Mouse (Mus musculus) left cerebral cortex, postnatal 25 days (tissue): Measurements from ENCODE around the gene Slc20a1. TPM values are rescaled to one million over a fixed set of nuclear protein-coding genes. Genes with fewer than 3 reads are reported as not detected.

ENCODE experiments used
- DNase-seq, 2 experiments: peaks; one replicate each; pipeline ENCODE4 v3.0.0; 2022; ENCODE audit warnings: low spot score in 2 of 2, mixed read lengths in 1 of 2
- intact Hi-C: fragments of 180-260 bp; cut with DNase I; formaldehyde crosslinking; loops from one replicate; pipeline ENCODE4 v1.15.1; 2025
- total RNA-seq, 2 experiments: library from RNA; stranded (reverse); gene quantifications; 2 replicates each; pipeline ENCODE4 v1.2.3; 2021

Slc20a1 gene
- 100 to 1,000 TPM; 138 to 140 TPM for total RNA-seq

- intact Hi-C loops: loop anchor here (1.0 to 5.0 kb wide), 3 partner anchors 44 to 131 kb away; partner anchors contain the start of genes Chchd5 and Ttl
- DNase-seq: peak; percentile 99
These were observed at the start of gene Slc20a1 for GRCm38 (mm10) chr2:129198436-129199327. Slc20a1 (plus strand) TSS chr2:129198764.

- DNase-seq: no peak
- intact Hi-C loops: no loop called here
These were observed 49.7 kb upstream of the Slc20a1 start for GRCm38 (mm10) chr2:129148836-129149235.

GRCm38 (mm10) chr2:129150386-129150785 is 48.2 kb upstream of the Slc20a1 start:
- intact Hi-C loops: no loop called here
- DNase-seq: no peak

- peak in 1 of 2 experiments; percentile 21 for DNase-seq
- intact Hi-C loops: no loop called here
These were observed 47.5 kb upstream of the Slc20a1 start for GRCm38 (mm10) chr2:129151111-129151510.

GRCm38 (mm10) chr2:129152751-129153150 is 45.8 kb upstream of the Slc20a1 start:
- intact Hi-C loops: no loop called here
- no peak for DNase-seq

GRCm38 (mm10) chr2:129164815-129165214 is 33.7 kb upstream of the Slc20a1 start:
- intact Hi-C loops: no loop called here
- DNase-seq: no peak

- DNase-seq: no peak
These were observed 31.8 kb upstream of the Slc20a1 start for GRCm38 (mm10) chr2:129166466-129167463.

GRCm38 (mm10) chr2:129173386-129173785 is 25.2 kb upstream of the Slc20a1 start:
- no peak for DNase-seq
- intact Hi-C loops: loop anchor here (5.0 kb wide), 1 partner anchor 264 kb away; no protein-coding TSS in a partner anchor

More at GRCm38 (mm10) chr2:129166466-129167463, 31.8 kb upstream of the Slc20a1 start:
- intact Hi-C loops: no loop called here

GRCm38 (mm10) chr2:129174474-129174873 is 24.1 kb upstream of the Slc20a1 start:
- intact Hi-C loops: loop anchor here (1.0 to 5.0 kb wide), 2 partner anchors 84 to 263 kb away; no protein-coding TSS in a partner anchor
- peak; percentile 45 to 73 for DNase-seq

- no peak for DNase-seq
- intact Hi-C loops: no loop called here
These were observed 22.9 kb upstream of the Slc20a1 start for GRCm38 (mm10) chr2:129175636-129176035.

GRCm38 (mm10) chr2:129176676-129177420 is 21.7 kb upstream of the Slc20a1 start:
- intact Hi-C loops: no loop called here
- no peak for DNase-seq

- no peak for DNase-seq
- intact Hi-C loops: no loop called here
These were observed 20.9 kb upstream of the Slc20a1 start for GRCm38 (mm10) chr2:129177661-129178060.

- intact Hi-C loops: no loop called here
- no peak for DNase-seq
These were observed 20.2 kb upstream of the Slc20a1 start for GRCm38 (mm10) chr2:129178182-129178908.

GRCm38 (mm10) chr2:129179946-129180853 is 18.4 kb upstream of the Slc20a1 start:
- intact Hi-C loops: loop anchor here (5.0 kb wide), 2 partner anchors 38 to 88 kb away; no protein-coding TSS in a partner anchor
- DNase-seq: no peak

- DNase-seq: no peak
- intact Hi-C loops: loop anchor here (5.0 kb wide), 2 partner anchors 39 to 89 kb away; no protein-coding TSS in a partner anchor
These were observed 17.1 kb upstream of the Slc20a1 start for GRCm38 (mm10) chr2:129181509-129181908.

- DNase-seq: no peak
- intact Hi-C loops: loop anchor here (2.0 to 5.0 kb wide), 3 partner anchors 40 to 90 kb away; no protein-coding TSS in a partner anchor
These were observed 16.2 kb upstream of the Slc20a1 start for GRCm38 (mm10) chr2:129182412-129182811.

- intact Hi-C loops: loop anchor here (2.0 to 5.0 kb wide), 3 partner anchors 41 to 91 kb away; no protein-coding TSS in a partner anchor
- DNase-seq: peak; percentile 37 to 90
These were observed 15.0 kb upstream of the Slc20a1 start for GRCm38 (mm10) chr2:129183561-129184031.
